Mouse (Mus musculus) limb, embryonic 14.5 days (tissue): Measurements from ENCODE around the gene 6030458C11Rik. TPM values are rescaled to one million over a fixed set of nuclear protein-coding genes. Genes with fewer than 3 reads are reported as not detected.
"Not testable (repeated sequence)": the region's sequence is repeated elsewhere in the genome, so short reads cannot be mapped to it uniquely, and the experiment has no call there.

ENCODE experiments used
- ATAC-seq: fragments of 200-750 bp; cut with Nextera tagmentation; 2 replicates; pipeline ENCODE4 v1.8.0; 2017; ENCODE audit warnings: low read depth, moderate number of reproducible peaks, moderate TSS enrichment; ENCODE audit not compliant: low FRiP score
- DNase-seq: peaks from one replicate; pipeline ENCODE4 v3.0.0-alpha.2; 2015; ENCODE audit warnings: low spot score
- H3K27ac ChIP-seq: fragments of 300-500 bp; sonication (generic); replicated peaks from 2 replicates; pipeline ENCODE4 v1.5.1; 2014; ENCODE audit warnings: low read depth, mild to moderate bottlenecking, low read length, moderate library complexity, mixed read lengths
- H3K27me3 ChIP-seq: fragments of 300-500 bp; sonication (generic); 2 replicates; pipeline ENCODE4 v1.6.1; 2014; ENCODE audit warnings: low read length, mixed read lengths; ENCODE audit not compliant: control insufficient read depth, insufficient read depth
- H3K36me3 ChIP-seq: fragments of 300-500 bp; sonication (generic); 2 replicates; pipeline ENCODE4 v1.6.1; 2014; ENCODE audit warnings: mild to moderate bottlenecking, low read length, moderate library complexity, mixed read lengths; ENCODE audit not compliant: control insufficient read depth, insufficient read depth
- H3K4me1 ChIP-seq: fragments of 300-500 bp; sonication (generic); 2 replicates; pipeline ENCODE4 v1.6.1; 2014; ENCODE audit warnings: antibody characterized with exemption, low read length, mixed read lengths; ENCODE audit not compliant: control insufficient read depth, insufficient read depth
- H3K4me2 ChIP-seq: fragments of 300-500 bp; sonication (generic); replicated peaks from 2 replicates; pipeline ENCODE4 v1.6.1; 2014; ENCODE audit warnings: low read depth, mild to moderate bottlenecking, low read length, moderate library complexity; ENCODE audit not compliant: severe bottlenecking
- H3K4me3 ChIP-seq: fragments of 300-500 bp; sonication (generic); replicated peaks from 2 replicates; pipeline ENCODE4 v1.5.1; 2014; ENCODE audit warnings: low read length
- H3K9ac ChIP-seq: fragments of 300-500 bp; sonication (generic); 2 replicates; pipeline ENCODE4 v1.6.1; 2014; ENCODE audit warnings: mild to moderate bottlenecking, low read depth, low read length, moderate library complexity; ENCODE audit not compliant: severe bottlenecking
- H3K9me3 ChIP-seq: fragments of 300-500 bp; sonication (generic); 2 replicates; pipeline ENCODE4 v1.6.1; 2016; ENCODE audit warnings: low read length; ENCODE audit not compliant: control insufficient read depth
- POLR2A ChIP-seq: fragments of 200-500 bp; IDR thresholded peaks from 2 replicates; pipeline ENCODE4 v1.8.0; 2012; ENCODE audit warnings: inconsistent platforms, mild to moderate bottlenecking, moderate library complexity, borderline replicate concordance; ENCODE audit not compliant: insufficient read depth, insufficient read length; ENCODE audit errors: extremely low read depth
- WGBS: fragments of 180-500 bp; shearing (Covaris S2); extraction: QIAGEN DNeasy Blood & Tissue Kit; methylation state at CpG from one replicate; pipeline ENCODE4 v1.1.7; 2014; 5-methylcytosine and 5-hydroxymethylcytosine counted together
- polyA plus RNA-seq, 2 experiments: library from polyadenylated mRNA; depleted of rRNA in 1 of 2; stranded (reverse) in 1 of 2; unstranded in 1 of 2; fragments of >200 nt; fragmentation: Nextera tagmentation in 1 of 2; extraction: Ambion mirVana in 1 of 2; gene quantifications; 2 replicates each; pipeline versions ENCODE4 v1.2.1 to v1.2.3; 2012 to 2014

The 6030458C11Rik gene
- polyA plus RNA-seq, 2 experiments: 27.8 to 33.0 TPM

GRCm38 (mm10) chr15:12805071-12805470, 19.4 kb downstream of the 6030458C11Rik start:
- Histone ChIP-seq H3K27ac (no peak overlapping the region), H3K9me3 (no peaks in the 10 kb centered on the region), H3K9ac (no peak overlapping the region), H3K4me3 (no peak overlapping the region), H3K4me2 (no peak overlapping the region), H3K36me3 (peaks cover 34% of the 10 kb centered on the region), H3K4me1 (no peaks in the 10 kb centered on the region), H3K27me3 (no peaks in the 10 kb centered on the region)
- no peak for DNase-seq
- ATAC-seq: no peak
- TF ChIP-seq POLR2A: no peak
- 77% methylated on average over 4 of the region's 4 CpGs for WGBS

GRCm38 (mm10) chr15:12801142-12801506, 23.3 kb downstream of the 6030458C11Rik start:
- not testable (repeated sequence) for H3K27me3 ChIP-seq, H3K9me3 ChIP-seq, H3K4me3 ChIP-seq, H3K36me3 ChIP-seq, H3K4me1 ChIP-seq, H3K27ac ChIP-seq, H3K9ac ChIP-seq, ATAC-seq, DNase-seq, H3K4me2 ChIP-seq
- 71% methylated on average over 2 of the region's 2 CpGs for WGBS

GRCm38 (mm10) chr15:12800405-12801141, 23.9 kb downstream of the 6030458C11Rik start:
- no peak for DNase-seq
- no peaks in the 10 kb centered on the region for H3K27me3 ChIP-seq
- H3K4me2 ChIP-seq: no peak overlapping the region
- no peak overlapping the region for H3K9ac ChIP-seq
- H3K36me3 ChIP-seq: no peaks in the 10 kb centered on the region
- 41% methylated on average over 15 of the region's 15 CpGs for WGBS
- ATAC-seq: no peak
- H3K4me3 ChIP-seq: no peak overlapping the region
- H3K9me3 ChIP-seq: no peaks in the 10 kb centered on the region
- H3K27ac ChIP-seq: no peak overlapping the region
- TF ChIP-seq POLR2A: no peak
- no peaks in the 10 kb centered on the region for H3K4me1 ChIP-seq

GRCm38 (mm10) chr15:12798043-12798442, 26.4 kb downstream of the 6030458C11Rik start:
- Histone ChIP-seq H3K9ac (no peak overlapping the region), H3K27ac (no peak overlapping the region), H3K27me3 (no peaks in the 10 kb centered on the region), H3K4me2 (no peak overlapping the region), H3K36me3 (no peaks in the 10 kb centered on the region), H3K9me3 (no peaks in the 10 kb centered on the region), H3K4me1 (no peaks in the 10 kb centered on the region), H3K4me3 (no peak overlapping the region)
- no peak for DNase-seq
- WGBS: 82% methylated on average over 6 of the region's 6 CpGs
- TF ChIP-seq POLR2A: no peak
- ATAC-seq: no peak

GRCm38 (mm10) chr15:12795909-12796470, 28.5 kb downstream of the 6030458C11Rik start:
- 40% methylated on average over 13 of the region's 13 CpGs for WGBS

More at GRCm38 (mm10) chr15:12795909-12796470, 28.5 kb downstream of the 6030458C11Rik start:
- no peak overlapping the region for H3K4me2 ChIP-seq
- no peak for TF ChIP-seq POLR2A
- H3K27ac ChIP-seq: no peak overlapping the region
- DNase-seq: no peak
- H3K9ac ChIP-seq: no peak overlapping the region
- no peak overlapping the region for H3K4me3 ChIP-seq
- ATAC-seq: no peak
- no peaks in the 10 kb centered on the region for H3K27me3 ChIP-seq
- H3K36me3 ChIP-seq: no peaks in the 10 kb centered on the region
- no peaks in the 10 kb centered on the region for H3K9me3 ChIP-seq
- no peaks in the 10 kb centered on the region for H3K4me1 ChIP-seq
